Mouse (Mus musculus) yolk sac, embryonic 10.5 days (tissue): ENCODE results near the gene Skint2.

Source experiments
- DNase-seq: peaks from one replicate; pipeline ENCODE4 v3.0.0-alpha.2; 2017; ENCODE audit warnings: low spot score

The Skint2 gene

GRCm38 (mm10) chr4:112556894-112557293 lies at the start of gene Skint2:
TSS of gene Skint2 (plus strand) at chr4:112557194.
- DNase-seq = no peak
